17 mouse cellular contexts compared by ENCODE assay signal in the genomic region with DNA sequence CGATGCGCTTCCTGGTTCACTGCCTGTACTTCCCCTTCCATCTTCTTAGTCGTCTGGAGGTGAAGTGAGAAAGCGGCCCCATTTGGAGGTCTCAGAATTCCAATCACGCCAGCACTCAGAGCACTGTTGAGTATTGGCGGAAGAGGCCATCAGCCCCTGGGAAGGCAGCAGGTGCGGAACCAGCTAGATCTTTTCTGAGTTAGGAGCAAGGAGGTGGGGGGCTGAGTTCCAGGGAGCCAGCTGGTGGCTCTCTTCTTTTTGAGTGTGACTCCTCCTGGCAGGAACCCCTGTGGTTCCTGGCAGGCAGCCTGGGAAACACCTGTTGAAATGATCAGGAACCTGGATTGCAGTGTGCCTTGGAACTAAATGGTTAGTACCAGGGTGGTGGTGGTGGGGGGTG.
DNase-seq lines count a peak whose midpoint lies in the region; ATAC-seq lines count a peak whose summit lies in the region.
"Had no signal": no experiment of that assay in that cellular context is flagged by ENCODE, and none has a peak within 500 bp of the region (broad histone marks: within the 10 kb centered on the region; RNA-seq: fewer than 3 reads in every experiment).

No protein-coding gene starts in this region.

- H3K36me3 ChIP-seq in hindbrain, embryonic 15.5 days: no peaks in the 10 kb centered on the region
- H3K36me3 ChIP-seq in hindbrain, embryonic 11.5 days (ENCODE audit: control insufficient read depth, insufficient read depth, low read length): no peaks in the 10 kb centered on the region
- no peaks in the 10 kb centered on the region for H3K36me3 ChIP-seq in neural tube, embryonic 11.5 days (ENCODE audit: control insufficient read depth, insufficient read depth, low read length)
- H3K36me3 ChIP-seq in forebrain, embryonic 16.5 days (ENCODE audit: control insufficient read depth, insufficient read depth): no peaks in the 10 kb centered on the region
- H3K36me3 ChIP-seq: G1E; heart, embryonic 13.5 days; intestine, embryonic 15.5 days; lung, embryonic 15.5 days; neural tube, embryonic 12.5 days had no signal

- 54% methylated on average over 7 of the region's 7 CpGs for whole genome bisulfite sequencing in hindbrain, embryonic 15.5 days
- WGBS in hindbrain, embryonic 11.5 days: 56% methylated on average over 7 of the region's 7 CpGs
- WGBS in neural tube, embryonic 11.5 days: 50% methylated on average over 7 of the region's 7 CpGs
- whole genome bisulfite sequencing in forebrain, embryonic 16.5 days: 53% methylated on average over 7 of the region's 7 CpGs

- H3K9me3 ChIP-seq in hindbrain, embryonic 15.5 days: no peaks in the 10 kb centered on the region
- H3K9me3 ChIP-seq in hindbrain, embryonic 11.5 days (ENCODE audit: control insufficient read depth, low read length): no peaks in the 10 kb centered on the region
- no peaks in the 10 kb centered on the region for H3K9me3 ChIP-seq in neural tube, embryonic 11.5 days (ENCODE audit: control insufficient read depth, low read length)
- H3K9me3 ChIP-seq in forebrain, embryonic 16.5 days (ENCODE audit: control insufficient read depth, low read length): no peaks in the 10 kb centered on the region
- H3K9me3 ChIP-seq: heart, embryonic 13.5 days; intestine, embryonic 15.5 days; lung, embryonic 15.5 days; neural tube, embryonic 12.5 days had no signal

- no peak overlapping the region for H3K4me3 ChIP-seq in hindbrain, embryonic 15.5 days
- H3K4me3 ChIP-seq in hindbrain, embryonic 11.5 days (ENCODE audit: low read depth, low read length): no peak overlapping the region
- H3K4me3 ChIP-seq in neural tube, embryonic 11.5 days (ENCODE audit: low read depth, low read length): no peak overlapping the region
- no peak overlapping the region for H3K4me3 ChIP-seq in forebrain, embryonic 16.5 days (replicated peaks; ENCODE audit: low read length)
- H3K4me3 ChIP-seq: heart, embryonic 13.5 days; intestine, embryonic 15.5 days; lung, embryonic 15.5 days; neural tube, embryonic 12.5 days had no signal

- no peak overlapping the region for H3K9ac ChIP-seq in hindbrain, embryonic 15.5 days
- no peak overlapping the region for H3K9ac ChIP-seq in hindbrain, embryonic 11.5 days (ENCODE audit: low read depth, low read length)
- no peak overlapping the region for H3K9ac ChIP-seq in neural tube, embryonic 11.5 days (ENCODE audit: low read length)
- H3K9ac ChIP-seq in forebrain, embryonic 16.5 days (replicated peaks; ENCODE audit: low read depth, low read length): no peak overlapping the region
- H3K9ac ChIP-seq: heart, embryonic 13.5 days; intestine, embryonic 15.5 days; lung, embryonic 15.5 days; neural tube, embryonic 12.5 days had no signal

- H3K4me2 ChIP-seq in hindbrain, embryonic 15.5 days: no peak overlapping the region
- no peak overlapping the region for H3K4me2 ChIP-seq in hindbrain, embryonic 11.5 days (replicated peaks; ENCODE audit: low read depth, low read length)
- no peak overlapping the region for H3K4me2 ChIP-seq in neural tube, embryonic 11.5 days (ENCODE audit: low read depth)
- no peak overlapping the region for H3K4me2 ChIP-seq in forebrain, embryonic 16.5 days (ENCODE audit: low read length)
- H3K4me2 ChIP-seq: heart, embryonic 13.5 days; intestine, embryonic 15.5 days; lung, embryonic 15.5 days; neural tube, embryonic 12.5 days had no signal

- ATAC-seq in hindbrain, embryonic 15.5 days (ENCODE audit: low FRiP score, low read depth): peak; percentile 54; the same call in 1 of the 2 replicates
- ATAC-seq in hindbrain, embryonic 11.5 days (ENCODE audit: low FRiP score): no peak
- ATAC-seq in neural tube, embryonic 11.5 days (ENCODE audit: insufficient read depth, low FRiP score, low TSS enrichment): no peak
- ATAC-seq in forebrain, embryonic 16.5 days: peak; percentile 33; the same call in 1 of the 2 replicates
- ATAC-seq in activated CD4-positive, CD25-positive, alpha-beta regulatory T cell, adult 4 months: no peak
- ATAC-seq: intestine, embryonic 15.5 days had no signal

- H3K27ac ChIP-seq in hindbrain, embryonic 15.5 days (replicated peaks): no peak overlapping the region
- H3K27ac ChIP-seq in hindbrain, embryonic 11.5 days (ENCODE audit: low read depth, low read length): no peak overlapping the region
- H3K27ac ChIP-seq in neural tube, embryonic 11.5 days (ENCODE audit: low read depth, low read length): no peak overlapping the region
- no peak overlapping the region for H3K27ac ChIP-seq in forebrain, embryonic 16.5 days (ENCODE audit: low read length)
- H3K27ac ChIP-seq: heart, embryonic 13.5 days; intestine, embryonic 15.5 days; lung, embryonic 15.5 days; neural tube, embryonic 12.5 days had no signal

- H3K4me1 ChIP-seq in hindbrain, embryonic 15.5 days (replicated peaks): no peaks in the 10 kb centered on the region
- no peaks in the 10 kb centered on the region for H3K4me1 ChIP-seq in hindbrain, embryonic 11.5 days (replicated peaks; ENCODE audit: control insufficient read depth, insufficient read depth, low read length)
- no peaks in the 10 kb centered on the region for H3K4me1 ChIP-seq in neural tube, embryonic 11.5 days (ENCODE audit: control insufficient read depth, insufficient read depth, low read length)
- H3K4me1 ChIP-seq in forebrain, embryonic 16.5 days (replicated peaks; ENCODE audit: control insufficient read depth, insufficient read depth, low read length): no peaks in the 10 kb centered on the region
- H3K4me1 ChIP-seq: heart, embryonic 13.5 days; intestine, embryonic 15.5 days; lung, embryonic 15.5 days; neural tube, embryonic 12.5 days had no signal

- H3K27me3 ChIP-seq in hindbrain, embryonic 15.5 days: no peaks in the 10 kb centered on the region
- H3K27me3 ChIP-seq in hindbrain, embryonic 11.5 days (ENCODE audit: control insufficient read depth, insufficient read depth, low read length): no peaks in the 10 kb centered on the region
- H3K27me3 ChIP-seq in neural tube, embryonic 11.5 days (ENCODE audit: control insufficient read depth, insufficient read depth, low read length): no peaks in the 10 kb centered on the region
- no peaks in the 10 kb centered on the region for H3K27me3 ChIP-seq in forebrain, embryonic 16.5 days (replicated peaks; ENCODE audit: control insufficient read depth, insufficient read depth, low read length)
- H3K27me3 ChIP-seq: heart, embryonic 13.5 days; intestine, embryonic 15.5 days; lung, embryonic 15.5 days; neural tube, embryonic 12.5 days had no signal

- no peak for DNase-seq in hindbrain, embryonic 11.5 days (ENCODE audit: low spot score)
- peak; percentile 10 for DNase-seq in neural tube, embryonic 11.5 days (ENCODE audit: low spot score)
- DNase-seq in neural tube, embryonic 10.5 days (ENCODE audit: extremely low spot score, low spot score): no peak
- peak; percentile 25 for DNase-seq in right cerebral cortex, postnatal 25 days
- no peak for DNase-seq in natural killer cell, adult 2 months (ENCODE audit: low spot score in 2 of 2)
- DNase-seq: adrenal gland, postnatal 10 days; kidney, postnatal 36 days; spleen, adult 18-20 months; thymus, adult 18-20 months had no signal

Comparison
In these comparisons a context has a peak if more than half of its experiments do, and no peak if none do; other contexts are left out.
1. ATAC-seq: peak in hindbrain, embryonic 15.5 days (single experiment) and forebrain, embryonic 16.5 days (single experiment); none in hindbrain, embryonic 11.5 days (single experiment), neural tube, embryonic 11.5 days (single experiment) and activated CD4-positive, CD25-positive, alpha-beta regulatory T cell, adult 4 months (single experiment).
2. DNase-seq: peak in neural tube, embryonic 11.5 days (single experiment) and right cerebral cortex, postnatal 25 days (single experiment); none in hindbrain, embryonic 11.5 days (single experiment), neural tube, embryonic 10.5 days (single experiment) and natural killer cell, adult 2 months (0 of 2).